Mouse (Mus musculus) olfactory bulb, adult 2 months (tissue): Measurements from ENCODE around the gene Olfr39.

ENCODE experiments used
- CTCF ChIP-seq: fragments of 200-500 bp; IDR thresholded peaks from 2 replicates; pipeline ENCODE4 v1.5.1; 2012; ENCODE audit warnings: low read depth, mild to moderate bottlenecking, low read length, moderate library complexity; ENCODE audit not compliant: insufficient read depth
- POLR2A ChIP-seq: fragments of 200-500 bp; IDR thresholded peaks from 2 replicates; pipeline ENCODE4 v1.6.1; 2012; ENCODE audit warnings: mild to moderate bottlenecking, low read depth, low read length, moderate library complexity; ENCODE audit not compliant: insufficient read depth

DNA sequence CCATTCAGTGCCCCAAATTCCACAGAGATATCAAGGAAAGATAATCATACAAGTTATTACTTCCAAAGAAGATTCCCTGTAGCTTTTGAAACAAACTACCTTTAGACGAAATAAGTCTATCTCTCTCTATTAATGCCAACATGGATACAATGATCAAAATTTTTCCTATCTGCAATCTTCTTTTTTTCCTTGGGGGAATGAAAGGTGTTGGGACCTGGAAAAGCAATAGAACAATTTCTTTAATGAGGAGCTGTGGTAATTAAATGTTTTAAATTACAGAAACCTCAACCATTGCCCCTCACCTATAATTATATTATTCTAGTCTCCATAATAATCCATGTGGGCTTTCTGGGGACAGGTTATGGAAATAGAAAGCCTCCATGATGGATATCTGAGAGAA, at the start of gene Olfr39:
- no peak for TF ChIP-seq CTCF
- no peak for TF ChIP-seq POLR2A
